Mouse (Mus musculus) kidney, embryonic 15.5 days (tissue): ENCODE results near the gene Pros1. TPM values are rescaled to one million over a fixed set of nuclear protein-coding genes. Genes with fewer than 3 reads are reported as not detected.

Experiments
- ATAC-seq: fragments of 200-750 bp; cut with Nextera tagmentation; replicated peaks from 2 replicates; pipeline ENCODE4 v1.8.0; 2017; ENCODE audit warnings: moderate TSS enrichment; ENCODE audit not compliant: low FRiP score
- H3K27ac ChIP-seq: fragments of 300-500 bp; sonication (generic); 2 replicates; pipeline ENCODE4 v1.5.1; 2015; ENCODE audit warnings: mild to moderate bottlenecking, inconsistent platforms
- H3K27me3 ChIP-seq: fragments of 300-500 bp; sonication (generic); 2 replicates; pipeline ENCODE4 v1.6.1; 2015; ENCODE audit warnings: inconsistent platforms
- H3K36me3 ChIP-seq: fragments of 300-500 bp; sonication (generic); 2 replicates; pipeline ENCODE4 v1.6.1; 2015; ENCODE audit warnings: inconsistent platforms
- H3K4me1 ChIP-seq: fragments of 300-500 bp; sonication (generic); 2 replicates; pipeline ENCODE4 v1.6.1; 2015; ENCODE audit warnings: inconsistent platforms
- H3K4me2 ChIP-seq: fragments of 300-500 bp; sonication (generic); 2 replicates; pipeline ENCODE4 v1.6.1; 2015; ENCODE audit warnings: moderate library complexity, mild to moderate bottlenecking, inconsistent platforms
- H3K4me3 ChIP-seq: fragments of 300-500 bp; sonication (generic); replicated peaks from 2 replicates; pipeline ENCODE4 v1.5.1; 2015; ENCODE audit warnings: mild to moderate bottlenecking, inconsistent platforms
- H3K9ac ChIP-seq: fragments of 300-500 bp; sonication (generic); 2 replicates; pipeline ENCODE4 v1.6.1; 2015; ENCODE audit warnings: mild to moderate bottlenecking, inconsistent platforms
- H3K9me3 ChIP-seq: fragments of 300-500 bp; sonication (generic); replicated peaks from 2 replicates; pipeline ENCODE4 v1.6.1; 2016; ENCODE audit warnings: inconsistent platforms
- WGBS: fragments of 180-500 bp; shearing (Covaris S2); methylation state at CpG from one replicate; pipeline ENCODE4 v1.1.7; 2015; ENCODE audit warnings: mixed read lengths; 5-methylcytosine and 5-hydroxymethylcytosine counted together
- microRNA-seq: library from miRNA; unstranded; fragments of <30 nt; microRNA quantifications from one replicate; pipeline ENCODE4, GENCODE M21; 2016
- polyA plus RNA-seq: library from polyadenylated mRNA; unstranded; fragments of >200 nt; fragmentation: Nextera tagmentation; extraction: Ambion mirVana; gene quantifications from 2 replicates; pipeline ENCODE4 v1.2.1, GENCODE M21; 2015

The Pros1 gene
- polyA plus RNA-seq, 1 experiment from 2014 or later = 32.4 TPM

DNA sequence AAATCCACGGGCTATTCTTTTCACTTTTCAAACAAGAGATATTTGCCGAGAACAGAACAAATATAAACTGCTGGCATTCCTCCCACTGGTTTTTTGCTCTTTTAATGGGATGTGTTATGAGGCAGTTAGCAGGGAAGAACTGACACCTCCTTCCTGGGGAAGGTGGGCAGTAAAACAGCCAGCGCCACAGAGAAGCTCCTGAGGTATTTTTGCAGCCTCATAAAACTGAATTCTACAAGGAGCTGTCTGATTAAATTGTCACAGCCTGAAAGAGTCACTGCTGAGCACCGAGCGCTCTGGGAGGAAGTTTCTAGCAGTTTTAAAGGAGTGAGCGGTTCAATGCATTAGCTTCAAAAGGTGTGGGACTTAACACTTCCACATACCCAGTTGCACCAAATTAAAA is 110.3 kb downstream of the Pros1 start:
- Histone ChIP-seq H3K27me3 (no peaks in the 10 kb centered on the region), H3K4me2 (no peak overlapping the region), H3K4me1 (no peaks in the 10 kb centered on the region), H3K4me3 (no peak overlapping the region), H3K27ac (no peak overlapping the region), H3K9ac (no peak overlapping the region), H3K9me3 (no peaks in the 10 kb centered on the region), H3K36me3 (no peaks in the 10 kb centered on the region)
- ATAC-seq = no peak
- 14% methylated on average over 6 of the region's 6 CpGs for WGBS

GRCm38 (mm10) chr16:62971673-62972332 is 117.7 kb downstream of the Pros1 start:
- H3K36me3 ChIP-seq = no peaks in the 10 kb centered on the region
- H3K9me3 ChIP-seq = no peaks in the 10 kb centered on the region
- no peaks in the 10 kb centered on the region for H3K27me3 ChIP-seq
- H3K9ac ChIP-seq = no peak overlapping the region
- H3K27ac ChIP-seq = no peak overlapping the region
- WGBS = 73% methylated on average over 1 of the region's 1 CpGs
- H3K4me1 ChIP-seq = no peaks in the 10 kb centered on the region
- no peak overlapping the region for H3K4me2 ChIP-seq
- H3K4me3 ChIP-seq = no peak overlapping the region
- ATAC-seq = no peak

GRCm38 (mm10) chr16:62974926-62975325 is 120.8 kb downstream of the Pros1 start:
- Histone ChIP-seq H3K27ac (no peak overlapping the region), H3K9me3 (no peaks in the 10 kb centered on the region), H3K4me2 (no peak overlapping the region), H3K36me3 (no peaks in the 10 kb centered on the region), H3K27me3 (no peaks in the 10 kb centered on the region), H3K4me3 (no peak overlapping the region), H3K4me1 (no peaks in the 10 kb centered on the region), H3K9ac (no peak overlapping the region)
- ATAC-seq = no peak
- 83% methylated on average over 1 of the region's 1 CpGs for WGBS

Small RNA genes within 50 kb of the gene (microRNA-seq; reads per million reads assigned to microRNA genes)
- gene Gm25986 = not detected

Other genes with a start within 250 kb of the Pros1 start
- 8.5 and 8.7 TPM in 2 replicates for gene Nsun3, start 67.5 kb upstream of the Pros1 start, polyA plus RNA-seq
- 0.40 and 0.48 TPM in 2 replicates for gene Stx19, start 39.6 kb upstream of the Pros1 start, polyA plus RNA-seq
- 17.1 and 19.8 TPM in 2 replicates for gene Arl13b, start 7.3 kb upstream of the Pros1 start, polyA plus RNA-seq